Mouse (Mus musculus): ENCODE measurements around the gene Dhx34.
"Not testable (repeated sequence)": the region's sequence is repeated elsewhere in the genome, so short reads cannot be mapped to it uniquely, and the experiment has no call there.

Dhx34 gene

DNA sequence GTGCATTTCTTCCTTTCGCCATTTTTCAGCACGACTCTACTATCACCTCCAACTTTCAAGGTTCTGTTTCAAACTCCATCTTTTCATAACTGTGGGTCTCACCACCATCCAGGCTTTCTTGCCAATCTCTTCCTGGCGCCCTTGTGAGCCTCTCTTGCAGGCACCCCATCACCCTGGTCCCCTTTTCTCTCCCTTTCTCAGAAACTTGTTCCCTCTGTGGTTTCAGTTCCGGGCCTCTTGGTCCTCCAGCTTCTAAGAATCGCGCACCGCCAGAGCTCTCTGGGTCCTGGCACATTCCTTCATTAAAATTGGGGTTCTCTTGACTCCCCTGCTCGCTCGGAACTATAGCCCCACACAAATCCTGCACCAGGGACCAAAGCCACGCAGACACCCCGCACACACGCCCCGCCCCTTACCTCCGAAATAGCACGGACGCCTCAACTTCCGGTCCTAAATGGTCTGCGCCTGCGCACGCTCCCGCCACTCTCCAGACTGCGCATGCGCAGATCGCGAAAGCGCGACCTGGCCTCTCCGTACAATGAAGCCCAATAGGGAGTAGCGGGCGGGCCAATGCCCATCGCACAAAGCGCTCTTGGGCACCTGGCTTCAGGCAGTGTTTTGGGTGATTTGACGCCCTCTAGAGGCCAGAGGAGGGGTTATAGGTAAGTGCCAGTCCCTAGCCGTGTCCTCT, at the start of gene Dhx34:
Dhx34 (minus strand) TSS at position 456 of the 691 bp plus-strand sequence.
- peak; percentile 100 for DNase-seq (ENCODE audit: low read depth, low spot score)

DNA sequence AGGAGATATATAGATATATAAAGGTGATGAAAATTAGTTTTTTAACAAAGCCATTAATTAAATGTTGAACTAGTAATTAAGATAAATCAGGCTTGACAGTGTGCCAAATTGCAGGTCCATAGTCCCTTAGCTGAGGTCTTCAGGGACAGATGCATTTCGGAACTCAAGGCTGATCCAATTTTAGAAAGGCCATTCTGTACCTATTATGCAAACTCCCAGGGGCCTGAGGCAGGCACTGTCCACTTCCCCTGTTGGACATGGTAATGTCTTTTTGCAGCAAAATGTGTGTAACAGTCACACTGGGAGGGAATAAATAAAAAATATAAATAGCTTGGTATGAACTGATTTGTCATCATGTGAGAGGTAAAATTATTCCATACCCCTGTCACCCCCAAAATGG, 49.3 kb upstream of the Dhx34 start:
- DNase-seq (ENCODE audit: low read depth, low spot score), result no peak

DNA sequence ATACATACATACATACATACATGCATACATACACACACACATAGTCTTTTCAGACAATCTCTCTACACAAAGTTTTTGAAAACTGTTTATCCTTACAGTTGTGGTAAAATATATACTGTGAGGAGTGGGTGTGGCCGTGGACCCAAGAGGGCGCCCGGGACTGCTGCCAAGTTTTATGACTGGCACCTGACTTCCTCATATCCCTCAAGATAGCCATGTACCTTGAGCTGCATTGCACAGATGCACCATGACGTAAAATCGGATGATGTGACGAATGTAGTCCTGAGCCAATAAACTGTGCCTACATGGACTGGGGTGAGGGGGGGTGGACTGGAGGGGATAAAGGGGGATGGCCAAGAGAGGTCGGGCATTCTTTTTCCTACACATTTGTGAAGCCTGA, 44.8 kb upstream of the Dhx34 start:
- not testable (repeated sequence) for DNase-seq (ENCODE audit: low read depth, low spot score)

DNA sequence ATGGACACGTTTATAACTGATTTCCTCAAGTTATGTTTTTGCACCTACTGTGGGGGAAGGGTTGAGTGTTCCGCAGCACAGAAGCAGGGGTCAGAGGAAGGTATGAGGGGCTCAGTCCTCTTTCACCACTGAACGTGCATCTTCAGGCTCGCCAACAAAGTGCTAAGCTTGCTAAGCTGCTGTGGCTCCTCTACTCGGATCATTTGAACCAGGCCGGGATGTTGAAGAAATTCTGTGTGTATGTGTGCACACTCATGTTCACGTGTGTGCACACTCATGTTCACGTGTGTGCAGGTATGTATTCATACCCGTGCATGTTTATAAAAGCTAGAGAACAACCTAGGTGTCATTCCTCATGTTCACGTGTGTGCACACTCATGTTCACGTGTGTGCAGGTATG, 44.0 kb upstream of the Dhx34 start:
- DNase-seq (ENCODE audit: low read depth, low spot score), result no peak

DNA sequence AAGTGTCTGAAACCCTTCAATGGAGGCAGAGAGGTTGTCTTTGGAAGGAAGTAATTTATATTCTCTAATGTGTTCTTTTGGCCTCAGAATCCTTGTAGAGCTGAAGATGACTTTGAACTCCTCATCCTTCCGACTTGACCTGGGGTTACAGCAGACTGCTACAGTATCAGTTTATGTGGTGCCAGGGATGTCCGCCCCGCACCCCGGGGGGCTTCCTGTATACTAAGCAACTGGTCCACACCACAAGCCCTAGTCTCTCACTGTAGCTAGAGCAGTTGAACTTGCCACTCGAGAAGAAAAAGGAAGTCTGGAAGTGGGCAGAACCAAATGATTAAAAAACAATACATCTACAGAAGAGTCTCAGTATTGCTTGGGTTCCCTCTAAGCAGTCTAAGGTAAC, 42.0 kb upstream of the Dhx34 start:
- no peak for DNase-seq (ENCODE audit: low read depth, low spot score)

DNA sequence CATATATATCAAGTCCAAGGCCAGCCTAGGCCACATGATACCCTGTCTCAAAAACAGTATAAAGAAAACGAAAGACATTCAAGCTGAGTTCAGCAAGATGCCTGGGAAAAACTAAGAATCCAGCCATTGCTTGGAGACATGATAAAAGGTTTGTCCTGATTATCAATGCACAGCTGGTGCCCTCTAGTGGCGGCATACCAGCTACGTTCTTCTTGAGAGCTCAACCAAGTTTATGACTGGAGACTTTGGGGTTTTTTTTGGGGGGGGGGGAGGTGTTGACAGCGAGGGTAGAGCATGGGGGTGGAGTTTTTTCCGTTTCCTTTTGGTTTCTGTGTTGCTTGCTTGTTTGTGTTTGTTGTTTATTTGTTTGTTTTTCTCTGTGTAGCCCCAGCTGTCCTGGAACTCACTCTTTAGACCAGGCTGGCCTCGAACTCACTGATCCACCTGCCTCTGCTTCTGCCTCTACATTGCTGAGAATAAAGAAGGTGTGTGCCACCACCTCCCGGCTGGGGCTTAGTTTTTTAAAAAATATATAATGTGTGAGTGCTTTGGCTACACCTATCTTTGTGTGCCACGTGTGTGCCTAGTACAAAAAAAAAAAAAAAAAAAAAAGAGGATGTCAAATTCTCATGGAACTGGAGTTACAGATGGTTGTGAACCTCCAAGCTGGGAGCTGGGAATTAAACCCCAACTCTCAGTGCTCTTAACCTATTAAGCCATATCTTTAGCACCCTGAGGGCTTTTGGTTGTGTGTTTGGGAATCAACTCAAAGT, 41.4 kb upstream of the Dhx34 start:
- DNase-seq (ENCODE audit: low read depth, low spot score), result peak; percentile 88

DNA sequence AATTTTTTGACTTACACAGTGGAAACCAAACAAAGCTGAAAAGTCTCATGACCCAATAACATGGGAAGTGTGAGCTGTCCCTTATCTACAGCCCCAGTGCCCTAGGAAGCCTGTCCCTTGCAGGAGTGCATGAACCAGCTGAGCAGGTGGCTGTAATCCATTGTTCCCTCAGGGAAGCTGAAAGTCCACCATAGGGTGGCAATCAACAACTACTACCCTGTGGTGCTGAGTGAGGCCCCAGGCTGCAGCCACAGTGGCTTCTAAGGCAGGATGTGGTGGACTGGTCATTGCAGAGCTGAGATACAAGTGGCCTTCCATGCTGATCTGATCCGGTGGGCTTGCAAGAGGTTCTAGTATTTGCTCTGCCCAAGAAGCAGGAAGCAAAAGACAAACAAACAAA, 39.3 kb upstream of the Dhx34 start:
- no peak for DNase-seq (ENCODE audit: low read depth, low spot score)

DNA sequence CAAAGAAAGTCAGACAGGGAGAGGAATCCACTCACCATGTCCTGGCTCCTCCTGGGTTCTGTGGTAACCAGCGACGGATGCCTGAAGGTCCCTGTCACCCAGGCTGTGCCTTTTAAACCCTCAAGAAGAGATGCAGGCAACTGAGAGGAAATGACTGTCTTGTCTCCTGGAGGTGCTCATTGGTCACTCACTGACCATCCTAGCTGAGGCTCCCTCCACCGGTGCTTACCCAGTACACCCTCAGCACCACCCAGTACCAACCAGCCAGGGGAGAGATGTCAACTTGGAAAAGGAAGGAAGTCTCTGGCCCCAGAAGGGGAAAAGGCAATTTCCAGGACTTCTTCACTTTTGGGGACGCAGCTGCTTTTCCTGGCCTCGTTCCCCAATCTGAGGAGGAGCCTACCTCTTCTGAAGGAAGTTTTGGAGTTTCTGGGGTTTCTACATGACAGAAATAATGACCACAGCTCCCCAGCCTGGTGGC, 37.3 kb upstream of the Dhx34 start, which contains the start of gene C5ar1:
C5ar1 (minus strand) TSS at position 431 of the 481 bp plus-strand sequence.
- no peak for DNase-seq (ENCODE audit: low read depth, low spot score)

DNA sequence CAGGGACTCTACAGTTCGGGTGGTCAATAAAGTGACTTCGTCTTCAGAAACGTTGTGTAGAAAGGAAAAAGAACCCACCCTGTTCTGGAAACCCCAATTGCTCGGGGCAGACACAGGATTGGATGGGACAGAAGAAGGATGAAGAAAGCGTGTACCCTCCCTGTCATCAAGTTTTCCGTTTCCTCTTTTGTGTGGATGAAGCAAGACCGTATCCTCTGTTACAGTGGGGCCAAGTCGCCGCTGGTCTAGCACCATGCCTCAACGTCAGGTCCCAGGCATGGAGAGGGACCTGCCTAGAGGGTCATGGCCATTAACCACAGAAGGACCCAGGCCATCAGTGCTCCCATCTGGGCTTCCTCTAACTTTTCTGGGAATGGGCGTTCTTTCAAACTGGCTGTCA, 36.0 kb upstream of the Dhx34 start:
- no peak for DNase-seq (ENCODE audit: low read depth, low spot score)

DNA sequence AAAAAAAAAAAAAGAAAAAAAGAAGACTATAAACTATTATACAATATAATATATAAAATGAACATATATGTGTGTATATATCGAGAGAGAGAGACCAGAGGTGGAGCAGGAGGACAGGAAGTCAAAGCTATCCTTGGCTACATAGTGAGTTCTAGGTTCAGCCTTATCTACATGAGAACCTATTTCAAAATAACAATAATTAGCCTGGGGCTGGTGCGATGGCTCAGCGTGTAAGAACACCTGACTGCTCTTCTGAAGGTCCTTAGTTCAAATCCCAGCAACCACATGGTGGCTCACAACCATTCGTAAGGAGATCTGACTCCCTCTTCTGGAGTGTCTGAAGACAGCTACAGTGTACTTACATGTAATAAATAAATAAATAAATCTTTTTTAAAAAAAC, 34.1 kb upstream of the Dhx34 start:
- DNase-seq (ENCODE audit: low read depth, low spot score), result not testable (repeated sequence)

DNA sequence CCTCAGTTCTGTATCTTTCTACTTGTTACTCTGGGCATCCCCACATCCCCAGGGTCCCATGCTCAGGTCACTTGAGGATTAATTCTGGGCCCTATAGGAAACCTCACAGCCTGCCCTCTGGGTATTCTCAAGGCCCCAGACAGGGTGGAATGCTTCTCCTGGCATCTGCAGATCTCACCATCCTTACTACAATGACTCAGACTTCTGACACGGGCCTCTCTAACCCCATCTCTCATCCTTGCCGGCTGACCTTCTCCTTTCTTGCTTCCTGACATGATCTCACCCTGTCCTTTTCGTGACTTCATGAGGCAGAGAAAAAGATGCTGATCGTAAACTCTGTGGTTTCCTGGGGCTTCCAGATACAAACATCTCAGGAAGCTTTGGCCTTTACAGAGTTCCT, 32.4 kb upstream of the Dhx34 start:
- no peak for DNase-seq (ENCODE audit: low read depth, low spot score)

DNA sequence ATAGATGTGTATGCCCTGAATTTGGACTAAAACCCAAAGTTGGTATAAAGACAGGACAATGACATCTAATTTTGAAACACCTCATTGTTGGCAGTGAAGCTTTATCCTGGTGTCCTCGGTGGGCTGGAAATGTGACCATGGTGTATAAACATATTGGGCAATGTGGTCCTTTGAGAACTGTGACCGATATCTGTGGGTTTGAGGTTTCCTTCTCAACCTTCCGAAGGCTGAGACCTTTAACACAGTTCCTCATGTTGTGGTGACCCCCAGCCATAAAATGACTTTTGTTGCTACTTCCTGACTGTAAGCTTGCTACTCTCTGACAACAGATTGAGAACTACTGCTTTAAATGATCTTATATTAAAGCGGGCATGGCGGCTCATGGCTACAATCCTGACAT, 28.9 kb upstream of the Dhx34 start:
- no peak for DNase-seq (ENCODE audit: low read depth, low spot score)

DNA sequence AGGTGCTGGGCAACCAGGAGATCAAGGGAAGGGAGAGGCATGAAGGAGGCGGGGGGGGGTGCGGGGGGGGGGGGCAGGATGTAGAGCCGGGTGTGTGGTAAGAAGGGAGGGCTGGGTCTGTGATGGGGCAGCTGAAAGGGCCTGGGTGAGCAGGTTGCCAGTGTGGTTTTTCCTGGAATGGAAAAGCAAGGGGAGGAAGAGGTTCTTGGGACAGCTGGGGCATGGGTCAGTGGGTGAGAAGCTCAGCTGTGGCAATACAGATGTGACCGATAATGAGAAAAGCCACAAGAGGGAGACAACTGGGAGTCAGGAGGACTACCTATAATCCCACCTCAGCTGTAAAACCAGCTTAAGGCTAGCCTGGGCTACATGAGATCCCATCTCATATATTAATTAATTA, 24.1 kb upstream of the Dhx34 start:
- DNase-seq (ENCODE audit: low read depth, low spot score), result no peak

DNA sequence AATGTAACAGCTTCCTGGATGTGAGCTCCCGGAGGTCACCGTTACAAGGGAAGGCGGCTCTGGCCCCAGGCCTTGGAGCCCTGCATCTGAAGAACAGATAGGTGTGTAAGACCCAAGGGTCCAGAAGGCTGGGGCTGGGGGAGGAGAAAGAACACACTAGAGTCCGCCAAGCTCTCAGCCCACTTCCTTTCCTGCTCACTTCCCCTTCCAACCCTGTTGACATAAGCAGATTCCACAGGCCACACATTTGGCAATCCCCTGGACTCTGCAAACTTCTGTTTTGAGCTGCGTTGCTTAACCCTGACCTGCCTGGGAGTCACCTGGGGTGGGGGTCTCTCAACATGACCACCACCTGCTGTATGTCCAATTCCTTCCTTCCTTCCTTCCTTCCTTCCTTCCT, 22.2 kb upstream of the Dhx34 start, which contains the start of gene C5ar2:
C5ar2 (minus strand) TSS at position 88 of the 400 bp plus-strand sequence.
- DNase-seq (ENCODE audit: low read depth, low spot score), result no peak

DNA sequence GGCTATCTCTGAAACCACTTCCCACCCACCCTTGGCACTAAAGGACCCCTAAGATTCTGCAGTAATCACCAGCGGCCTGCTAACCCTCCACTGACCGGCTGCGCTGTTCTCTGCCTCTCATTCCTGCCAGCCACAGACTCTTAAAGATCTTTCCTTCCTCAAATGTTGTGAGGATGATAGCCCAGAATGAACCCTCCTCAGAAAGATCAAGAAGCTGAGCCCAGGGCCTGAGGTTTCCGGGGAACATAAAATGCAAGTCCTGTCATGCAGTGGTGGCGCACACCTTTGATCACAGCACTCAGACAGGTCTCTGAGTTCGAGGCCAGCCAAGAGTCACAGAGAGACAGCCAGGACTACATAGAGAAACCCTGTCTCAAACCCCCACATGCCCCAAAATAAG, 20.4 kb upstream of the Dhx34 start:
- no peak for DNase-seq (ENCODE audit: low read depth, low spot score)

DNA sequence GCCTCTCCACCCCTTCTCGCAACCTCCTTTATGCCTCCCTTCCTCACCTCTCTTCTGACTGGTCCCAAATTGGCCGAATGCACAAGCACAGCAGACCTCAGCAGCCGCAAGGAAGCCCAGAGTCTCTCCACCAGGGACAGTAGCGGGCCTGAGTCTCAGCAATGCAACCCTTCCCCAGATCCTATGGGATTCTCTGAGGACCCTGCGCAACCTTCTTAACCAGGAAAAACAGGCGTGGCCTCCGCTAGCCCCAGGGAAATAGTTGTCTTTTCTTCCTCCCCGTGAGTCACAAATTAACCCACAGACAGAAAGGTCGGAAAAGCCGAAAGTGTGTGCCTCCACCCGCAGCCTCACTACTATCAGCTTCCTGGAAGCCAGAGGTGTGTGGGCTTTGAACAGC, 19.9 kb upstream of the Dhx34 start:
- peak; percentile 80 for DNase-seq (ENCODE audit: low read depth, low spot score)

DNA sequence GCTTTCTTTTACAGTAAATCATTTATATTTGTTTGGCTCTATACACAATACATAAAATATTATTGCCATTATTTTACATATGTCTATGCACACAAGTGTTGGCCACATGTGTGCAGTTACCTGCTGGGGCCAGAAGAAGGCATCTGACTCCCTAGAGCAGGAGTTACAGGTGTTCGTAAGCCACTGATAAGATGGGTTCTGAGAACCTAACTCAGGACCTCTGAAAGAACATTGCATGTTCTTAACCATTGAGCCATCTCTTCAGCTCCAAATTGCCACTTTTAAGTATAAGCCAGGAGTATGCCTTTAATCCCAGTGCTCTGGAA, 19.1 kb upstream of the Dhx34 start:
- no peak for DNase-seq (ENCODE audit: low read depth, low spot score)

DNA sequence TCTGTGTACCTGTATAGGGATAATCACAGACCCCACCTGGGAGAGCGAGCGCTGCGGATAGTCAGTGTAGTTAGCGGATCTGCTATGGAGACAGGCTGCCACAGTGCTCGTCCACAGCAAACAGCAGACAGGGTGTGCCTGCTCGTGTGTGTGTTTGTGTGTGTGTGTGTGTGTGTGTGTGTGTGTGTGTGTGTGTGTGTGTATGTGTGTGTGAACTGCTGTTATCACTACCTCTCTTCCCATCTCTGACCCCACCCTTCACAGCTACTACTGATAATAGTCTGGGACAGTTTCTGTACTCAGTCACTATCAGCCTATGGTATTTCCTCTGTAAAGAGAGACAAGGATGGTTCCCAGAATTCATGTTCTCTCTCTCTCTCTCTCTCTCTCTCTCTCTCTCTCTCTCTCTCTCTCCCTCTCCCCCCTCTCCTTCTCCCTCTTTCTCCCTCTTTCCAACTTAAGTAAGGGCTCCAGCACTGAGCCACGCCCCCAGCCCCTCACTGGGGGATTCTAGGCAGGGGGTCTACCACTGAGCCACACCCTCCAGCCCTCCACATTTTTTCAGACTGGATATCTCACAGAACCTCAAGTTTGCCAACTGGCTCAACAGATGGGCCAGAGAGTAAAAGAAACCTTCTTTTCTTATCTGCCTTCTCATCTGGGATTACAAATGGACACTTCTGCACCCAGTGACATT, 18.6 kb upstream of the Dhx34 start:
- DNase-seq (ENCODE audit: low read depth, low spot score), result no peak

DNA sequence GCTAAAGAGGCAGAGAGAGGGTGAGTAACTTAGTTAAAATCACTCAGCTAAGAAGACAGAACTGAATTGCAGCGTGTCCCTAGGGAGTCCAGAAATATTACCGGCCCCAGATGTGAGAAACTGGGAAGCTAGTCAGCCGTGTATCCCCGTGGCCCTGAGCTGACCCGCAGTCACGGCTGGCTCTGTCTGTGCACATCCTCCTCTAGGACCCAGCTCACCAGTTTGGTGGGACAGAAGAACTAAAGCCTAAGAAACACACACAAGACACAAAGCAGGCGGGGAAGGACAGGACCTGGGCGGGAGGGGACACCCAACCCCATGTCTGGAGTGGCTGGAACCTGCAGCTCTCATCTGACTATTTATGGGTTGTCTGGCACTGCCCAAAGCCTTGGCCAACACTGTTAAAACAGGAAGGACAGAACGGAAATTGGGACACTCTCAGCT, 17.7 kb upstream of the Dhx34 start:
- no peak for DNase-seq (ENCODE audit: low read depth, low spot score)

DNA sequence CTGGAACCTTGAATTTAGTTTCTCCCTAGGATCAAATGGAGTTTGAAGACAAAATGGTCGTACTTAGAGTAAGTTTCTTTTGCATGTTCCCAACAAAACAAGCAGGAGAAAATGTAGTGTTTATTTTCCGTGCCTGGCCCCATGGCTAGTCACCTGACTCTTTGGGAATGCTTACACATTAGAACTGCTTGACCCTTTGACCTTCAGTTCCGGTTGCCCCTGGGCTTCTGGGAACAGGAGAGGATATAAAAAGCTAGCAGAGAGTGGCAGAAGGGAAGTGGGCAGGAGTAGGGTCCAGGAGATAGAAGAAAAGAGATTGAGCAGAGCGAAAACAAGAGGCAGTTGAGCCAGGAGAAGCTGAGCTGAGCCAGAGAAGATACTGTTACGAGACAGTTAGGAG, 8.0 kb upstream of the Dhx34 start:
- peak; percentile 79 for DNase-seq (ENCODE audit: low read depth, low spot score)

DNA sequence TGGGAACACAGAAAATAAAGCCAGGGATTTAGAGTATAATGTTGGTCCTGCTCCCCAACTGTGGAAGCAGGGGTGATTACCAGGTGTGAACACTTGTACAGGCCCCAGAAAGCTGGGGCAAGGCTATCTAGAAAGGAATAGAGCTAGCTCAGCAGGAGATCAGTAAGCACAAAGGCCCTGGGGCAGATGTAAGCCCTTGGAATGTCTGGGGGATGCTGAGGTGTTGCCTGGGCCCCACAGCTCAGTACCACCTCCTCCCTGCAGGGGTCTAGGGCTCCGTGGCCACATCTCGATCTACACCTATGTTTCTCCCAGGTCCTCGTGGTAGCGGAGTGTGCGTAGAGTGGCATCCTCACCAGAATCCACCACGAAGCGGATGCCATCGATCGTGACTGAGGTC, 7.9 kb downstream of the Dhx34 start:
- DNase-seq (ENCODE audit: low read depth, low spot score), result peak; percentile 67

DNA sequence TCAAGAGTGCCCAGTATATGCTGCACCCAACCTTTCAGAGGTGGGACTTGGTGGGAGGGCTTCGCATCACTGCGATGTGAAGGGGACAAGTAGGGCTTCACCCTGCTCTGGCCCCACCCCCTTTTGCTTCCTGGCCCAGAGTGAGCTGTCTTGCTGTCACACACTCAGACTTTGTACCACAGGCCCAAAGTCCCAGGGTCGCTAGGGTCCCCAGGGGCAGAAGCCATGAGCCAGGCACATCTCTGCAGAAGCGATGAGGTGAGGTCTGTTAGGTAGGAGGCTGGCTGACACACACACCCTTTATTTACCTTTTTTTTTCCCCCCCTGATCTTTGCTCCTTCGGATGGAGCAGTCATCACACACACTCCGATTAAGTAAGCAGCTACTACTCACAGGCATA, 8.6 kb downstream of the Dhx34 start:
- DNase-seq (ENCODE audit: low read depth, low spot score), result no peak
